15 mouse cellular contexts compared by ENCODE assay signal in genomic region chr1:162215743-162216142, GRCm38 (mm10).
DNase-seq lines count a peak whose midpoint lies in the region; ATAC-seq and TF ChIP-seq lines count a peak whose summit lies in the region.
"Had no signal": no experiment of that assay in that cellular context is flagged by ENCODE, and none has a peak within 500 bp of the region (broad histone marks: within the 10 kb centered on the region; RNA-seq: fewer than 3 reads in every experiment).

No protein-coding gene starts in this region.

- H3K9me3 ChIP-seq in kidney, postnatal 0 days (replicated peaks; ENCODE audit: low read length), result no peaks in the 10 kb centered on the region
- H3K9me3 ChIP-seq in embryonic facial prominence, embryonic 12.5 days, result no peaks in the 10 kb centered on the region
- no peaks in the 10 kb centered on the region for H3K9me3 ChIP-seq in limb, embryonic 15.5 days
- H3K9me3 ChIP-seq: liver, embryonic 15.5 days; midbrain, embryonic 13.5 days had no signal

- H3K4me1 ChIP-seq in kidney, postnatal 0 days (replicated peaks; ENCODE audit: insufficient read depth, low read length), result peaks cover 3% of the 10 kb centered on the region; the same call in 1 of the 2 replicates
- peaks cover 36% of the 10 kb centered on the region for H3K4me1 ChIP-seq in embryonic facial prominence, embryonic 12.5 days
- peaks cover 20% of the 10 kb centered on the region for H3K4me1 ChIP-seq in limb, embryonic 15.5 days
- H3K4me1 ChIP-seq: liver, embryonic 15.5 days had no signal

- H3K36me3 ChIP-seq in kidney, postnatal 0 days (ENCODE audit: insufficient read depth, low read length), result no peaks in the 10 kb centered on the region
- no peaks in the 10 kb centered on the region for H3K36me3 ChIP-seq in embryonic facial prominence, embryonic 12.5 days
- no peaks in the 10 kb centered on the region for H3K36me3 ChIP-seq in limb, embryonic 15.5 days
- H3K36me3 ChIP-seq: liver, embryonic 15.5 days; midbrain, embryonic 13.5 days had no signal

- H3K4me3 ChIP-seq in kidney, postnatal 0 days (replicated peaks; ENCODE audit: low read depth, low read length), result no peak overlapping the region
- no peak overlapping the region for H3K4me3 ChIP-seq in embryonic facial prominence, embryonic 12.5 days
- H3K4me3 ChIP-seq in limb, embryonic 15.5 days, result no peak overlapping the region
- H3K4me3 ChIP-seq: liver, embryonic 15.5 days; midbrain, embryonic 13.5 days had no signal

- no peak overlapping the region for H3K9ac ChIP-seq in kidney, postnatal 0 days (ENCODE audit: low read depth, low read length)
- no peak overlapping the region for H3K9ac ChIP-seq in embryonic facial prominence, embryonic 12.5 days
- no peak overlapping the region for H3K9ac ChIP-seq in limb, embryonic 15.5 days
- H3K9ac ChIP-seq: liver, embryonic 15.5 days; midbrain, embryonic 13.5 days had no signal

- peak; percentile 76 for DNase-seq in heart, adult 11 months
- DNase-seq in heart, postnatal 4 days, result no peak
- DNase-seq in kidney, postnatal 0 days (ENCODE audit: low spot score), result no peak
- no peak for DNase-seq in kidney, postnatal 10 days
- no peak for DNase-seq in spleen, postnatal 14 days (ENCODE audit: low spot score in 2 of 2)
- DNase-seq in spleen, postnatal 36 days (ENCODE audit: low spot score in 2 of 2), result no peak
- DNase-seq: cerebellum, adult 2 months; gastrocnemius, postnatal 10 days; kidney, adult 8-10 months; layer of hippocampus, postnatal 36 days had no signal

- no peak for TF ChIP-seq CTCF in kidney, postnatal 0 days (IDR thresholded peaks at IDR 0.05; ENCODE audit: low read depth)

- H3K27me3 ChIP-seq in kidney, postnatal 0 days (ENCODE audit: insufficient read depth, low read length), result no peaks in the 10 kb centered on the region
- H3K27me3 ChIP-seq in embryonic facial prominence, embryonic 12.5 days, result no peaks in the 10 kb centered on the region
- H3K27me3 ChIP-seq in limb, embryonic 15.5 days, result no peaks in the 10 kb centered on the region
- H3K27me3 ChIP-seq: liver, embryonic 15.5 days had no signal

- no peak for ATAC-seq in kidney, postnatal 0 days (replicated peaks; ENCODE audit: low FRiP score, low read depth)
- ATAC-seq in embryonic facial prominence, embryonic 12.5 days (ENCODE audit: insufficient number of reproducible peaks, insufficient read depth, low FRiP score, low TSS enrichment), result no peak
- ATAC-seq in limb, embryonic 15.5 days (ENCODE audit: insufficient number of reproducible peaks, low FRiP score, low TSS enrichment, low read depth), result no peak
- ATAC-seq: CD4-positive, CD25-positive, alpha-beta regulatory T cell, adult 4 months; midbrain, embryonic 13.5 days had no signal

- peak overlapping the region; percentile 82 for H3K27ac ChIP-seq in kidney, postnatal 0 days
- H3K27ac ChIP-seq in embryonic facial prominence, embryonic 12.5 days, result peak overlapping the region; percentile 100
- H3K27ac ChIP-seq in limb, embryonic 15.5 days, result peak overlapping the region; percentile 99
- H3K27ac ChIP-seq: liver, embryonic 15.5 days; midbrain, embryonic 13.5 days had no signal

- no peak overlapping the region for H3K4me2 ChIP-seq in kidney, postnatal 0 days (ENCODE audit: low read length)
- H3K4me2 ChIP-seq in embryonic facial prominence, embryonic 12.5 days (replicated peaks), result 0 out of 2 replicates have a peak overlapping the region, but pooled peaks have one; percentile 3
- no peak overlapping the region for H3K4me2 ChIP-seq in limb, embryonic 15.5 days
- H3K4me2 ChIP-seq: liver, embryonic 15.5 days; midbrain, embryonic 13.5 days had no signal

- WGBS in kidney, postnatal 0 days, result 74% methylated on average over 5 of the region's 5 CpGs
- 18% methylated on average over 5 of the region's 5 CpGs for WGBS in embryonic facial prominence, embryonic 12.5 days
- 33% methylated on average over 5 of the region's 5 CpGs for WGBS in limb, embryonic 15.5 days
